Mouse (Mus musculus): ENCODE results near the gene Col9a3. TPM values are rescaled to one million over a fixed set of nuclear protein-coding genes. Genes with fewer than 3 reads are reported as not detected.

Gene Col9a3
- polyA plus RNA-seq, 1 experiment from 2014 or later: 6.4 TPM

GRCm38 (mm10) chr2:180569028-180569643, 28.5 kb upstream of the Col9a3 start:
- no peaks in the 10 kb centered on the region for H3K36me3 ChIP-seq (ENCODE audit: control insufficient read depth, insufficient read depth, low read length)
- peaks cover 12% of the 10 kb centered on the region for H3K4me1 ChIP-seq (ENCODE audit: control insufficient read depth, insufficient read depth, low read length)
- peak overlapping the region; percentile 77 for H3K27ac ChIP-seq (ENCODE audit: low read depth, low read length)
- H3K4me3 ChIP-seq (ENCODE audit: low read length): no peak overlapping the region
- WGBS: 22% methylated on average over 3 of the region's 3 CpGs
- ATAC-seq (ENCODE audit: low FRiP score, low TSS enrichment): peak; percentile 70
- H3K9me3 ChIP-seq (ENCODE audit: control insufficient read depth, low read length): no peaks in the 10 kb centered on the region
- H3K27me3 ChIP-seq (ENCODE audit: control insufficient read depth, insufficient read depth, low read length): no peaks in the 10 kb centered on the region
- H3K4me2 ChIP-seq (replicated peaks; ENCODE audit: low read depth, low read length): no peak overlapping the region
- H3K9ac ChIP-seq (ENCODE audit: low read depth, low read length): no peak overlapping the region

GRCm38 (mm10) chr2:180576482-180576881, 21.1 kb upstream of the Col9a3 start:
- ATAC-seq (ENCODE audit: low FRiP score, low TSS enrichment): no peak
- peak overlapping the region; percentile 56; the same call in 1 of the 2 replicates for H3K27ac ChIP-seq (ENCODE audit: low read depth, low read length)

GRCm38 (mm10) chr2:180578686-180579085, 18.9 kb upstream of the Col9a3 start:
- Histone ChIP-seq H3K4me3 (ENCODE audit: low read length) (no peak overlapping the region), H3K4me2 (replicated peaks; ENCODE audit: low read depth, low read length) (no peak overlapping the region), H3K9me3 (ENCODE audit: control insufficient read depth, low read length) (no peaks in the 10 kb centered on the region), H3K36me3 (ENCODE audit: control insufficient read depth, insufficient read depth, low read length) (no peaks in the 10 kb centered on the region), H3K27ac (ENCODE audit: low read depth, low read length) (no peak overlapping the region), H3K4me1 (ENCODE audit: control insufficient read depth, insufficient read depth, low read length) (peaks cover 7% of the 10 kb centered on the region), H3K9ac (ENCODE audit: low read depth, low read length) (no peak overlapping the region), H3K27me3 (ENCODE audit: control insufficient read depth, insufficient read depth, low read length) (no peaks in the 10 kb centered on the region)
- 5% methylated on average over 3 of the region's 3 CpGs for WGBS
- ATAC-seq (ENCODE audit: low FRiP score, low TSS enrichment): no peak

More at GRCm38 (mm10) chr2:180576482-180576881, 21.1 kb upstream of the Col9a3 start:
- Histone ChIP-seq H3K4me3 (ENCODE audit: low read length) (no peak overlapping the region), H3K9ac (ENCODE audit: low read depth, low read length) (no peak overlapping the region; the same call in 1 of the 2 replicates), H3K36me3 (ENCODE audit: control insufficient read depth, insufficient read depth, low read length) (no peaks in the 10 kb centered on the region), H3K27me3 (ENCODE audit: control insufficient read depth, insufficient read depth, low read length) (no peaks in the 10 kb centered on the region), H3K4me2 (replicated peaks; ENCODE audit: low read depth, low read length) (no peak overlapping the region), H3K9me3 (ENCODE audit: control insufficient read depth, low read length) (no peaks in the 10 kb centered on the region), H3K4me1 (ENCODE audit: control insufficient read depth, insufficient read depth, low read length) (no peaks in the 10 kb centered on the region)
- WGBS: 47% methylated on average over 4 of the region's 4 CpGs

DNA sequence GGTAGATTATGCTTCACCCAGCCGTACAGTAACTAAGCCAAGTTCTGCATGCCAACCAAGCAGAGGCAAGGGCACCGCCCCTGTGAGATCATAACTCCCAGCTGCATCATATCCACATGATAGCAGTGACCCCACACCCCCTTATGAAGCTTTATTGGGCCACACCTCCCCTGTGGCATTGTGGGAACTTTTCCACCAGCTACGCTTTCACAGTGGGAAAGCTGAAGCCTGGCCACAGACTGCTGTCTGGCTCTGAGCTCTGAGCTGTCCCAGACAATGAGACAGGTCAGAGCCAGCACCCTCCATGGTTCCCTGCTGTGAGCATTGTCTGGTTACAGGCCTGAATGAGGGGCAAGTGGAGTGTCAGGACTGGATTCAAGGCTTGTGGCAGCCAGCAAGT, 16.6 kb upstream of the Col9a3 start, which contains the start of gene Mrgbp:
Mrgbp (plus strand) TSS at position 303 of the 400 bp plus-strand sequence.
- H3K4me1 ChIP-seq (ENCODE audit: control insufficient read depth, insufficient read depth, low read length): peaks cover 12% of the 10 kb centered on the region
- no peaks in the 10 kb centered on the region for H3K27me3 ChIP-seq (ENCODE audit: control insufficient read depth, insufficient read depth, low read length)
- 77% methylated on average over 3 of the region's 3 CpGs for WGBS
- no peak within 1 kb of the TSS; the same call in 1 of the 2 replicates for H3K4me2 ChIP-seq (replicated peaks; ENCODE audit: low read depth, low read length)
- no peak within 1 kb of the TSS for H3K4me3 ChIP-seq (ENCODE audit: low read length)
- peaks cover 16% of the 10 kb centered on the region for H3K36me3 ChIP-seq (ENCODE audit: control insufficient read depth, insufficient read depth, low read length)
- no peak for ATAC-seq (ENCODE audit: low FRiP score, low TSS enrichment)
- H3K27ac ChIP-seq (ENCODE audit: low read depth, low read length): peak within 1 kb of the TSS; percentile 24; the same call in 1 of the 2 replicates
- no peak within 1 kb of the TSS for H3K9ac ChIP-seq (ENCODE audit: low read depth, low read length)
- no peaks in the 10 kb centered on the region for H3K9me3 ChIP-seq (ENCODE audit: control insufficient read depth, low read length)

DNA sequence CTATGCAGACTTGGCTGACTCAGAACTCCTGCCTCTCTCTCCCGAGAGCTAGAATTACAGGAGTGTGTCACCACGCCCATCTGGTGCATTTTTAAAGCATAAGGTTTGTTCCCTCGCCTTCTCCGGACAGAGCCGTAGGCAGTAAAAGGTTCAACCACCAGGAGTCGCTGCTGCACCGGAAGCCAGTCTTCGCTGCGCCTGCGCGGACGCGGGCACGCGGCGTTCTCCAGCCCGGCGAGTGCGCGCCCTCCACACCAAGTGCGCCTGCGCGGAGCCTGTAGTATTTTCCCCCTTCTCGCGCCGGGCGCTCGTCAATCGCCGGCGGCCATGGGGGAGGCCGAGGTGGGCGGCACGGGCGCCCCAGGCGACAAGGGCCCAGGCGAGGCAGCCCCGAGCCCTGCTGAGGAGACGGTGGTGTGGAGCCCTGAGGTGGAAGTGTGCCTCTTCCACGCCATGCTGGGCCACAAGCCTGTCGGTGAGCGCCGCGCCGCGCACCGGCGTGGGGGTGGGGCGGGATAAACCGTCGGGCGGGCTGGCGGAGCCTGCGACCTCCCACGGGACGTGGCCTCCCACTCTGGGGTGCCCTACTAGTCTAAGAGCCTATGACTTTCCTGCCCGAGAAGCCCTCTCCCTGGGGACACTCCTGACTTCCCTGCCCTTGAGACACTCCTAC, 15.0 kb upstream of the Col9a3 start:
- H3K4me1 ChIP-seq (ENCODE audit: control insufficient read depth, insufficient read depth, low read length): peaks cover 12% of the 10 kb centered on the region
- WGBS: under 1% methylated on average over 51 of the region's 57 CpGs
- no peaks in the 10 kb centered on the region for H3K27me3 ChIP-seq (ENCODE audit: control insufficient read depth, insufficient read depth, low read length)
- peak overlapping the region; percentile 51 for H3K27ac ChIP-seq (ENCODE audit: low read depth, low read length)
- H3K36me3 ChIP-seq (ENCODE audit: control insufficient read depth, insufficient read depth, low read length): peaks cover 26% of the 10 kb centered on the region
- peak overlapping the region; percentile 95 for H3K4me2 ChIP-seq (replicated peaks; ENCODE audit: low read depth, low read length)
- H3K9me3 ChIP-seq (ENCODE audit: control insufficient read depth, low read length): no peaks in the 10 kb centered on the region
- peak overlapping the region; percentile 96 for H3K9ac ChIP-seq (ENCODE audit: low read depth, low read length)
- H3K4me3 ChIP-seq (ENCODE audit: low read length): peak overlapping the region; percentile 91
- ATAC-seq (ENCODE audit: low FRiP score, low TSS enrichment): peak; percentile 85

GRCm38 (mm10) chr2:180583154-180583507, 14.5 kb upstream of the Col9a3 start:
- H3K4me3 ChIP-seq (ENCODE audit: low read length): peak overlapping the region; percentile 91
- H3K9me3 ChIP-seq (ENCODE audit: control insufficient read depth, low read length): no peaks in the 10 kb centered on the region
- peaks cover 12% of the 10 kb centered on the region for H3K4me1 ChIP-seq (ENCODE audit: control insufficient read depth, insufficient read depth, low read length)
- WGBS: 23% methylated on average over 7 of the region's 7 CpGs
- H3K4me2 ChIP-seq (replicated peaks; ENCODE audit: low read depth, low read length): peak overlapping the region; percentile 95
- H3K27ac ChIP-seq (ENCODE audit: low read depth, low read length): peak overlapping the region; percentile 51; the same call in 1 of the 2 replicates
- no peaks in the 10 kb centered on the region for H3K27me3 ChIP-seq (ENCODE audit: control insufficient read depth, insufficient read depth, low read length)
- H3K9ac ChIP-seq (ENCODE audit: low read depth, low read length): peak overlapping the region; percentile 96
- peaks cover 26% of the 10 kb centered on the region for H3K36me3 ChIP-seq (ENCODE audit: control insufficient read depth, insufficient read depth, low read length)
- no peak; the same call in 1 of the 2 replicates for ATAC-seq (ENCODE audit: low FRiP score, low TSS enrichment)

- ATAC-seq (ENCODE audit: low FRiP score, low TSS enrichment): 0 out of 2 replicates have a peak, but pooled peaks have one; percentile 14
- Histone ChIP-seq H3K36me3 (ENCODE audit: control insufficient read depth, insufficient read depth, low read length) (peaks cover 55% of the 10 kb centered on the region), H3K9ac (ENCODE audit: low read depth, low read length) (peak overlapping the region; percentile 91)
Observed at GRCm38 (mm10) chr2:180588736-180589122, 8.9 kb upstream of the Col9a3 start.

DNA sequence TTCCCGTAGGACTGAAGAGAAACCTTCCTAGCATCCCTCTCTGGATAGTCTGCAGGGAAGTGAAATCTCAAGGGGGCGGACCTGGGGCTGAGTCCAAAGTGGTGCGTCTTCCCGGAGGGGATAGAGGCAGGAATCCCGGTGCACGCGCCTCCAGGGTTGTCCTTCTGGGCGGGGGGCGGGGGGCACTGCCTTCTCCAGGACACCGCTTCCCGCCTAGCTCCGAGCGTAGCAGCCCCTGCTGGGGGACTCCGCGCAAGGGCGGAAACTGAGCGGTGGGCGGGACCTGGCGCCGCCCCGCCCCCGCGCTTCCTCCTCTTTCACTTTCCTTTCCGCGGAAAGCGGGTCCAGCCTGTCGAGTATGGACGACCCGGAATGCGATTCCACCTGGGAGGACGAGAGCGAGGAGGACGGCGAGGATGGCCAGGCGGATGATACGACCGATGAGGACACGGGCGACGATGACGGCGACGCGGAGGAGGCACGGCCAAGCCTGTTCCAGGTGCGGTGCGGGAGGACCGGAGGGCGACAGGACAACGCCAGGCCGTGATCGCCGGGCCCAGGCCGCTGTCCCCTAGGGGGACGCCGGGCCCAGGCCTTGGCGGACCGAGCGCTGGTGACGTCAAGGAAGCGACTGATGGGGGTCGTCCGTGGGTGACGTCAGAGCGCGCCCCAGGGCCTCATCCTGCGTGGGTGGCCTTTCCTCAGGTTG, 8.3 kb upstream of the Col9a3 start, which contains the start of gene Ogfr:
Ogfr (plus strand) TSS at position 123 of the 709 bp plus-strand sequence.
- peak within 1 kb of the TSS; percentile 91 for H3K9ac ChIP-seq (ENCODE audit: low read depth, low read length)
- WGBS: under 1% methylated on average over 66 of the region's 67 CpGs
- H3K27ac ChIP-seq (ENCODE audit: low read depth, low read length): peak within 1 kb of the TSS; percentile 90
- peak within 1 kb of the TSS; percentile 89 for H3K4me2 ChIP-seq (replicated peaks; ENCODE audit: low read depth, low read length)
- H3K4me1 ChIP-seq (ENCODE audit: control insufficient read depth, insufficient read depth, low read length): peaks cover 9% of the 10 kb centered on the region
- no peaks in the 10 kb centered on the region for H3K27me3 ChIP-seq (ENCODE audit: control insufficient read depth, insufficient read depth, low read length)
- H3K36me3 ChIP-seq (ENCODE audit: control insufficient read depth, insufficient read depth, low read length): peaks cover 59% of the 10 kb centered on the region
- ATAC-seq (ENCODE audit: low FRiP score, low TSS enrichment): peak; percentile 93
- no peaks in the 10 kb centered on the region for H3K9me3 ChIP-seq (ENCODE audit: control insufficient read depth, low read length)
- H3K4me3 ChIP-seq (ENCODE audit: low read length): peak within 1 kb of the TSS; percentile 94

More at GRCm38 (mm10) chr2:180588736-180589122, 8.9 kb upstream of the Col9a3 start:
- Histone ChIP-seq H3K9me3 (ENCODE audit: control insufficient read depth, low read length) (no peaks in the 10 kb centered on the region), H3K4me3 (ENCODE audit: low read length) (peak overlapping the region; percentile 94), H3K27me3 (ENCODE audit: control insufficient read depth, insufficient read depth, low read length) (no peaks in the 10 kb centered on the region), H3K4me2 (replicated peaks; ENCODE audit: low read depth, low read length) (peak overlapping the region; percentile 89), H3K27ac (ENCODE audit: low read depth, low read length) (peak overlapping the region; percentile 90; the same call in 1 of the 2 replicates), H3K4me1 (ENCODE audit: control insufficient read depth, insufficient read depth, low read length) (peaks cover 13% of the 10 kb centered on the region)
- WGBS: 47% methylated on average over 6 of the region's 6 CpGs
